Mouse (Mus musculus) limb, embryonic 14.5 days (tissue): ENCODE results near the gene Bgn. TPM values are rescaled to one million over a fixed set of nuclear protein-coding genes. Genes with fewer than 3 reads are reported as not detected.
A peak's percentile ranks its signal among the peaks of the same experiment; 100 is the strongest.

Source experiments
- ATAC-seq: fragments of 200-750 bp; cut with Nextera tagmentation; 2 replicates; pipeline ENCODE4 v1.8.0; 2017; ENCODE audit warnings: low read depth, moderate number of reproducible peaks, moderate TSS enrichment; ENCODE audit not compliant: low FRiP score
- DNase-seq: peaks from one replicate; pipeline ENCODE4 v3.0.0-alpha.2; 2015; ENCODE audit warnings: low spot score
- H3K27ac ChIP-seq: fragments of 300-500 bp; sonication (generic); replicated peaks from 2 replicates; pipeline ENCODE4 v1.5.1; 2014; ENCODE audit warnings: low read depth, mild to moderate bottlenecking, low read length, moderate library complexity, mixed read lengths
- H3K27me3 ChIP-seq: fragments of 300-500 bp; sonication (generic); 2 replicates; pipeline ENCODE4 v1.6.1; 2014; ENCODE audit warnings: low read length, mixed read lengths; ENCODE audit not compliant: control insufficient read depth, insufficient read depth
- H3K36me3 ChIP-seq: fragments of 300-500 bp; sonication (generic); 2 replicates; pipeline ENCODE4 v1.6.1; 2014; ENCODE audit warnings: mild to moderate bottlenecking, low read length, moderate library complexity, mixed read lengths; ENCODE audit not compliant: control insufficient read depth, insufficient read depth
- H3K4me1 ChIP-seq: fragments of 300-500 bp; sonication (generic); 2 replicates; pipeline ENCODE4 v1.6.1; 2014; ENCODE audit warnings: antibody characterized with exemption, low read length, mixed read lengths; ENCODE audit not compliant: control insufficient read depth, insufficient read depth
- H3K4me2 ChIP-seq: fragments of 300-500 bp; sonication (generic); replicated peaks from 2 replicates; pipeline ENCODE4 v1.6.1; 2014; ENCODE audit warnings: low read depth, mild to moderate bottlenecking, low read length, moderate library complexity; ENCODE audit not compliant: severe bottlenecking
- H3K4me3 ChIP-seq: fragments of 300-500 bp; sonication (generic); replicated peaks from 2 replicates; pipeline ENCODE4 v1.5.1; 2014; ENCODE audit warnings: low read length
- H3K9ac ChIP-seq: fragments of 300-500 bp; sonication (generic); 2 replicates; pipeline ENCODE4 v1.6.1; 2014; ENCODE audit warnings: mild to moderate bottlenecking, low read depth, low read length, moderate library complexity; ENCODE audit not compliant: severe bottlenecking
- H3K9me3 ChIP-seq: fragments of 300-500 bp; sonication (generic); 2 replicates; pipeline ENCODE4 v1.6.1; 2016; ENCODE audit warnings: low read length; ENCODE audit not compliant: control insufficient read depth
- POLR2A ChIP-seq: fragments of 200-500 bp; IDR thresholded peaks from 2 replicates; pipeline ENCODE4 v1.8.0; 2012; ENCODE audit warnings: inconsistent platforms, mild to moderate bottlenecking, moderate library complexity, borderline replicate concordance; ENCODE audit not compliant: insufficient read depth, insufficient read length; ENCODE audit errors: extremely low read depth
- WGBS: fragments of 180-500 bp; shearing (Covaris S2); extraction: QIAGEN DNeasy Blood & Tissue Kit; methylation state at CpG from one replicate; pipeline ENCODE4 v1.1.7; 2014; 5-methylcytosine and 5-hydroxymethylcytosine counted together
- polyA plus RNA-seq, 2 experiments: library from polyadenylated mRNA; depleted of rRNA in 1 of 2; stranded (reverse) in 1 of 2; unstranded in 1 of 2; fragments of >200 nt; fragmentation: Nextera tagmentation in 1 of 2; extraction: Ambion mirVana in 1 of 2; gene quantifications; 2 replicates each; pipeline versions ENCODE4 v1.2.1 to v1.2.3; 2012 to 2014

Gene Bgn
- polyA plus RNA-seq, 2 experiments, result 226 to 399 TPM

DNA sequence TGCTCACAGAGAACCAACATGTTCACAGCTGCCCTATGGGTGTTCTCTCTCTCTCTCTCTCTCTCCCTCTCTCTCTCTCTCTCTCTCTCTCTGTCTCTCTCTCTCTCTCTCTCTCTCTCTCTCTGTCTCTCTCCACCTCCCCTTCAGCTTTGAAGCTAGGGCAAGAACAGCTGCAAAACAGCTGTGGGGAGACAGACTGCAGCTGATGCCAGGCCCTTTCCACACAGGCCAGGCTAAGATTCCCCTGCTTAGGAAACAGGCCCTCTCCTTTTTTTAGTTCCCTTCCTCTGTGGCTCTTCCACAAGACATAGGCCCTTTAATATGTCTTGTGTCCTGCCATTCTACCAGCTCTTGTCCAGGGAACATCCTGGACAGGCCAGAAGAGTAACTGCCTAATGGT is 3.7 kb upstream of the Bgn start:
- H3K27me3 ChIP-seq, result no peaks in the 10 kb centered on the region
- H3K4me2 ChIP-seq, result no peak overlapping the region
- H3K27ac ChIP-seq, result peak overlapping the region; percentile 52; the same call in 1 of the 2 replicates
- H3K36me3 ChIP-seq, result no peaks in the 10 kb centered on the region
- H3K9me3 ChIP-seq, result no peaks in the 10 kb centered on the region
- no peak overlapping the region for H3K4me3 ChIP-seq
- no peak for TF ChIP-seq POLR2A
- H3K4me1 ChIP-seq, result peaks cover 30% of the 10 kb centered on the region
- ATAC-seq, result no peak; the same call in 1 of the 2 replicates
- DNase-seq, result no peak
- no peak overlapping the region for H3K9ac ChIP-seq

DNA sequence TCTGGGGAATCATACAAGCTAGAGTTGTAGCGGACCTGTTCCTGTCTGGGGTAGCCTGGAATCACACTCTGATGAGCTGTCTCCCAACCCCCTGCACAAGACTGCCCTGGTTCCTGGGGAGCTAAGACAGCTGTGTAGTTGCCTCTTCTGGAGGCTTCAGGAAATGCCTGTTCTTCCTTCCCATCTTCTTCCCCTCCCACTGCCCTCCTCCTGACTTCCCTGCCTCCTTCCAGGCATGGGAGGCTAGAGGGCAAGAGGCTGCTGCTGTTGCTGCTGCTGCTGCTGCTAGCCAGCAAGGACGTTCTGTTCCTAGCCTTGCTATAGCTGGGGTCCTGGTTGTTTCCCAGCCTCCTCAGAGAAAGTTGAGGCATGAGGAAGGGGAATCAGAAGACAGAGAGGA is 3.1 kb upstream of the Bgn start:
- H3K27ac ChIP-seq, result peak overlapping the region; percentile 52; the same call in 1 of the 2 replicates
- H3K4me3 ChIP-seq, result no peak overlapping the region
- 59% methylated on average over 2 of the region's 2 CpGs for WGBS
- H3K9me3 ChIP-seq, result no peaks in the 10 kb centered on the region
- DNase-seq, result no peak
- no peaks in the 10 kb centered on the region for H3K36me3 ChIP-seq
- H3K9ac ChIP-seq, result no peak overlapping the region
- ATAC-seq, result no peak
- no peaks in the 10 kb centered on the region for H3K27me3 ChIP-seq
- TF ChIP-seq POLR2A, result no peak
- peaks cover 28% of the 10 kb centered on the region for H3K4me1 ChIP-seq
- H3K4me2 ChIP-seq, result no peak overlapping the region

DNA sequence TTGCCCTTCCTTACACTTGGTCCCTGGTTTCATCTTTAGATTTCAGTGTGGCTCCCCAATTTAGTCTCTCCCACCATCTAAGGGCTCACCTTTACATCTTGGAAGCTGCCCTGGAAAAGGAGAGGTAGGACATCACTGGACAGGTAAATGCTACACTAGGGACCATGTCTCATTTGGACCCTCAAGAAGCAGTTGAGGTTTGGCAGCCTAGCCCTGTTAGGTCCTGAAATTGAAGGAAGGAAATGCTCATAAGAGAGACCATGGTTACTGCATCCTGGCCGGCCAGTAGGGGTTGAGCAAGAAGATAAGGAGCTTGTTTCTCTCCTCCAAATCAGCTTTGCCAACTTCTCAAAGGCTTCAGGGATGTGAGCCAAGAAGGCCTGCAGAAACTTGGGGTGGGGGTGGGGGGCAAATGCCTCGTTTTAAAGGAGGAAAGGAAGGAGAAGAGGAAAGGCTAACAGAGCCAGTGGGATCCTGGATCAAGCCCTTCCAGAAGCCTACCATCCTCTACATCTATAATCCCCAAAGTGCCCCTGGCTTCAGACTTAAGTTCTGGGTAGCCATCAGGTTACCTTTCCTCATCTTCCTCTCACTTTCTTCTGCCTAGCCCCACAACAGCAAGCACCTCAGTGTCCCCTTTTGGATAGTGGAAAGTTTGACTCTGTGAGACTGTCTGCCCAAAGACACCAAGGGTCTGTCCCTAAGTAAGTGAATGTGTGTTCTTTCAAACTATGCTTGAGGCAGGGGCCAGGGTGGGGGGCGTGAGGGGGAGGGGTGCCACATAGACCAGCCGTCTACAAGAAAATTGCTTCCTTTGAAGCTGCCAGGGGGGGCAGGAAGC is 539 bp upstream of the Bgn start:
- Histone ChIP-seq H3K27ac (peak overlapping the region; percentile 71), H3K36me3 (no peaks in the 10 kb centered on the region), H3K27me3 (no peaks in the 10 kb centered on the region), H3K9ac (peak overlapping the region; percentile 56; the same call in 1 of the 2 replicates), H3K4me2 (peak overlapping the region; percentile 59), H3K4me3 (peak overlapping the region; percentile 38), H3K4me1 (peaks cover 17% of the 10 kb centered on the region), H3K9me3 (no peaks in the 10 kb centered on the region)
- 17% methylated on average over 4 of the region's 4 CpGs for WGBS
- no peak for DNase-seq
- ATAC-seq, result no peak
- TF ChIP-seq POLR2A, result no peak

DNA sequence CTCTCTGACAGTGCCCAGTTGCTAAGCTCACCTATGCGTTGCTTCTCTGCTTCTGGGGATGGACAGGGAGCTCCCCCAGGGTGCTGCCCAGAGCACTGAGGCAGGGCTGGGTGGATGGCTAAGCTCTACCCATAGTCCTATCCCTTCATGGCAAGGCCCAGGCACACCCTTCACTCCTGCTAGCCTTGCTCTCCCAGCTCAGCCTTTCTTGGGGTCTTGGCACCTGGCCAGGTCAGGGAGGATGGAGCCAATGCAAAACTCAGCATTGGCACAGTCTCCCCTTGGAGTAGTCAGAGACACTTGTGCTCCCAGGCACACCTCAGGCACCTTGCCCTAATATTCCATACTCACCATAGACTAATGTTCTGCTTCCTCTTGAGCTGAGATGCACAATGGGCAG is 674 bp downstream of the Bgn start:
- Histone ChIP-seq H3K27ac (peak overlapping the region; percentile 71), H3K36me3 (no peaks in the 10 kb centered on the region), H3K9ac (peak overlapping the region; percentile 56), H3K9me3 (no peaks in the 10 kb centered on the region), H3K27me3 (no peaks in the 10 kb centered on the region), H3K4me2 (peak overlapping the region; percentile 59), H3K4me3 (peak overlapping the region; percentile 38), H3K4me1 (peaks cover 17% of the 10 kb centered on the region)
- TF ChIP-seq POLR2A, result no peak
- 60% methylated on average over 1 of the region's 1 CpGs for WGBS
- DNase-seq, result no peak
- no peak for ATAC-seq

DNA sequence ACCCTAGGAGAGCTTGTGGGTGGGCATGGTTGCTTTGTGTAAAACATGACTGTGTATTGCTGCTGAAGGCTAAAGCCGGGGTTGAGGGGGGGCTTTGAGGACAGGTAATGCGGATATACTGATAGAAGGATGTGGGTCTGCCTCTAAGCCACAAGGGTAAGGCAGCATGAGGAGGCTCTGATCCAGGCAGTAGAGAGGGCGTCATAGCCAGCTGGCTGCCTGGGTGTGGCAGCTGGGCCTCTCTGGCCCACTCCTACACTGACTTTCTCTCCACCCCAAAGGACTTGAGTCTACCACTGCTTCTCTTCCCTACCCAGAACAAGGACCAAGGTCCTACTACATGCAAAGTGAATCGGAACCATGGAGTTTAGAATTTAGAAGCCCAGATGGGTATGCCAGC is 1.5 kb downstream of the Bgn start:
- H3K36me3 ChIP-seq, result no peaks in the 10 kb centered on the region
- ATAC-seq (no peak), DNase-seq (no peak)
- no peak for TF ChIP-seq POLR2A
- H3K4me1 ChIP-seq, result peaks cover 17% of the 10 kb centered on the region
- H3K4me2 ChIP-seq, result peak overlapping the region; percentile 59
- no peaks in the 10 kb centered on the region for H3K9me3 ChIP-seq
- peak overlapping the region; percentile 38 for H3K4me3 ChIP-seq
- H3K27ac ChIP-seq, result no peak overlapping the region
- H3K9ac ChIP-seq, result no peak overlapping the region
- no peaks in the 10 kb centered on the region for H3K27me3 ChIP-seq
- 85% methylated on average over 4 of the region's 4 CpGs for WGBS
